Mouse (Mus musculus): ENCODE measurements around the gene Mrpl51. TPM values are rescaled to one million over a fixed set of nuclear protein-coding genes. Genes with fewer than 3 reads are reported as not detected.

Mrpl51 gene
- polyA plus RNA-seq, 1 experiment from 2014 or later, result 217 TPM

DNA sequence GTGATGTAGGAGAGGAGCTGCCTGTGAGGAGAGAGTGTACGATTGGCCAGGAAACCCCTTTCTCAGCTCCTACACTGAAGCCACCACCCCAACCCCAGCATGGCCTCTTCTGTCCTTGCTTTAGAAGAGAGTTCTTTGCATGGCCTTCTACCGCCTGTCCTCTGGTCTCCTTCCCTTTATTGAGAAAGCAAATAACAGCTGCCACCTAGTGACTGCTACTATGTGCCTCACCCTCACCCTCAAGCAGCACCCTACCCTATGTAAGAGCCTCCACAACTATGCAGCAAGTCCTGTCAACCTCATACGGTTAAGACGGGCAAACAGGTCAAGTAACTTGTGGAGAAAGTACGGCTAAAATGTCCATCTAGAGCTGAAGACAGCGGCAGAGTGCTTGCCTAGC is 21.4 kb upstream of the Mrpl51 start:
- no peak for ATAC-seq (ENCODE audit: low read depth)
- Histone ChIP-seq H3K4me3 (replicated peaks) (no peak overlapping the region), H3K4me2 (no peak overlapping the region), H3K4me1 (replicated peaks) (peaks cover 47% of the 10 kb centered on the region), H3K9me3 (replicated peaks) (no peaks in the 10 kb centered on the region), H3K27me3 (no peaks in the 10 kb centered on the region), H3K36me3 (peaks cover 88% of the 10 kb centered on the region), H3K9ac (no peak overlapping the region), H3K27ac (no peak overlapping the region)
- 86% methylated on average over 6 of the region's 6 CpGs for whole genome bisulfite sequencing (ENCODE audit: insufficient replicate concordance)
- no peak for DNase-seq

DNA sequence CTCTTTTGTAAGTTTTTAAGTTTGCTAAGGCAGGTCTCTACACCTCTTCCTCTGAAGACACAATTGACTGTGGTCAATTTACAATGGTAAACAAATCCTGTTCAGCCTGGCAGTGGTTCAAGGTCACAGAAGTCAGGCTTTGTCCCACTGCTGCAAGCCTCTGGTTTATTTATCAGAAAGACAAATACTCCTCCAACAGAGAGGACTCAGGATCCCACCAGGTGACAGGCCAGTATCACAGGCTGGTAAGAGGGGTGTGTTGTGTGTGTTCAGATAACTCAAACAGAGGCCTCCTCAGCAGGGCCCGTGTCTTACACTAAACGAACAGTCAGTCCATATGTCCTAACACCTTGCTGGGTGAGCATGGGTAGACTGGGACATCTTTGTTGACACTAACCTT is 19.1 kb upstream of the Mrpl51 start:
- Histone ChIP-seq H3K9me3 (replicated peaks) (no peaks in the 10 kb centered on the region), H3K4me1 (replicated peaks) (peaks cover 27% of the 10 kb centered on the region), H3K4me3 (replicated peaks) (no peak overlapping the region), H3K27ac (0 out of 2 replicates have a peak overlapping the region, but pooled peaks have one; percentile 35), H3K36me3 (peaks cover 100% of the 10 kb centered on the region), H3K4me2 (no peak overlapping the region), H3K9ac (no peak overlapping the region), H3K27me3 (no peaks in the 10 kb centered on the region)
- DNase-seq (no peak), ATAC-seq (ENCODE audit: low read depth) (peak; percentile 30; the same call in 1 of the 2 replicates)
- WGBS (ENCODE audit: insufficient replicate concordance), result 64% methylated on average over 2 of the region's 2 CpGs

- ATAC-seq (ENCODE audit: low read depth) (no peak), DNase-seq (no peak)
- Histone ChIP-seq H3K9ac (no peak overlapping the region), H3K4me1 (replicated peaks) (peaks cover 19% of the 10 kb centered on the region), H3K27ac (no peak overlapping the region), H3K4me2 (no peak overlapping the region), H3K36me3 (peaks cover 100% of the 10 kb centered on the region), H3K27me3 (no peaks in the 10 kb centered on the region), H3K9me3 (replicated peaks) (no peaks in the 10 kb centered on the region), H3K4me3 (replicated peaks) (no peak overlapping the region)
- WGBS (ENCODE audit: insufficient replicate concordance), result 88% methylated on average over 7 of the region's 7 CpGs
These were observed 18.3 kb upstream of the Mrpl51 start for GRCm38 (mm10) chr6:125173256-125173655.

GRCm38 (mm10) chr6:125175469-125175868 is 16.1 kb upstream of the Mrpl51 start:
- Histone ChIP-seq H3K27ac (no peak overlapping the region), H3K4me2 (no peak overlapping the region), H3K36me3 (peaks cover 100% of the 10 kb centered on the region), H3K4me1 (replicated peaks) (peaks cover 11% of the 10 kb centered on the region; the same call in 1 of the 2 replicates), H3K9ac (no peak overlapping the region), H3K4me3 (replicated peaks) (no peak overlapping the region), H3K27me3 (no peaks in the 10 kb centered on the region), H3K9me3 (replicated peaks) (no peaks in the 10 kb centered on the region)
- 95% methylated on average over 5 of the region's 5 CpGs for WGBS (ENCODE audit: insufficient replicate concordance)
- ATAC-seq (ENCODE audit: low read depth) (no peak), DNase-seq (no peak)

DNA sequence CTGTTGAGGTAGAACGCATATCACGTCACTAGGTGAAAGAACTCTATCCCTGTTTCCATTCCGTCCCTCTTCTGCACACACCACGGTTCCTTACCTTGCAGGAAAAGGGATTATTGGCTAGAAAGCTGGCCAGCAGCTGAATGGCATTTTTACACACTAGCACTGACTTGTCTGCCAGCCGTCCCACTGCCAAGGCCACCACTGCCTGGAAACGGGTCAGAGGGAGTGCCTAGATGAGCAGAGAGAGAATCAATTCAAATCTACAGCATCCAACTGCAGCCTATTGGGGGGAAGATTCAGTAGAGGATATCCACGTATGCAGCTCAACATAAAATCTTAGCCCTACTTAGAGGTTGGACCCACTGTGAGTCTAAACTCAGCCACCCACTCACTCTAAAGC is 12.0 kb upstream of the Mrpl51 start:
- Histone ChIP-seq H3K27me3 (no peaks in the 10 kb centered on the region), H3K9me3 (replicated peaks) (no peaks in the 10 kb centered on the region), H3K4me2 (no peak overlapping the region), H3K4me3 (replicated peaks) (no peak overlapping the region), H3K4me1 (replicated peaks) (no peaks in the 10 kb centered on the region), H3K9ac (no peak overlapping the region), H3K36me3 (peaks cover 100% of the 10 kb centered on the region), H3K27ac (no peak overlapping the region)
- 92% methylated on average over 7 of the region's 7 CpGs for WGBS (ENCODE audit: insufficient replicate concordance)
- DNase-seq (no peak), ATAC-seq (ENCODE audit: low read depth) (no peak)

GRCm38 (mm10) chr6:125182133-125182532 is 9.5 kb upstream of the Mrpl51 start:
- Histone ChIP-seq H3K36me3 (peaks cover 100% of the 10 kb centered on the region), H3K27ac (no peak overlapping the region), H3K4me2 (no peak overlapping the region), H3K4me3 (replicated peaks) (no peak overlapping the region), H3K9me3 (replicated peaks) (no peaks in the 10 kb centered on the region), H3K4me1 (replicated peaks) (no peaks in the 10 kb centered on the region), H3K27me3 (no peaks in the 10 kb centered on the region), H3K9ac (no peak overlapping the region)
- DNase-seq, result no peak
- WGBS (ENCODE audit: insufficient replicate concordance), result 86% methylated on average over 5 of the region's 5 CpGs
- no peak for ATAC-seq (ENCODE audit: low read depth)

DNA sequence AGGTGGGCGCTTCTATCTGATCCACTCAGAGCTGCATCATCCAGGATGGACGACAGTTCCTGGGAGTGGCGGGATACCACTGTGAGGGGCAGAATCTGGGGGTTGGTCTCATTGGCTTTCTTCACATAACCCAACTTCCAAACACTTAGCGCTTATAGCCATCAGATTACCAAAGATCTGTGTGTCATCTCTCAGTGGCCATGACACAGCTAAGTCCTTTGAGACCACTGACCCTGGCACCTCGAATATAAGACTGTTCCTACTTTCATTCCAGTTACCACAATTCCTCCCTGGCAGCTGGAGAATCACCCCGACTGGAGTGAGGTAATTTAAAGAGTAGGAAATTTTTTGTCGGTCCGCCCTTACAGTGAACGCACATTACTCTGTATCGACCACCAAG is 5.4 kb upstream of the Mrpl51 start:
- no peak overlapping the region for H3K4me2 ChIP-seq
- no peaks in the 10 kb centered on the region for H3K27me3 ChIP-seq
- H3K27ac ChIP-seq, result no peak overlapping the region
- ATAC-seq (ENCODE audit: low read depth) (no peak), DNase-seq (no peak)
- peaks cover 86% of the 10 kb centered on the region for H3K36me3 ChIP-seq
- H3K4me3 ChIP-seq (replicated peaks), result no peak overlapping the region
- H3K4me1 ChIP-seq (replicated peaks), result peaks cover 32% of the 10 kb centered on the region
- H3K9ac ChIP-seq, result no peak overlapping the region
- no peaks in the 10 kb centered on the region for H3K9me3 ChIP-seq (replicated peaks)
- WGBS (ENCODE audit: insufficient replicate concordance), result 91% methylated on average over 10 of the region's 10 CpGs

GRCm38 (mm10) chr6:125190816-125191215 is 785 bp upstream of the Mrpl51 start:
- Histone ChIP-seq H3K27me3 (no peaks in the 10 kb centered on the region), H3K4me1 (replicated peaks) (peaks cover 46% of the 10 kb centered on the region), H3K4me2 (peak overlapping the region; percentile 75), H3K9me3 (replicated peaks) (no peaks in the 10 kb centered on the region), H3K36me3 (peaks cover 65% of the 10 kb centered on the region), H3K4me3 (replicated peaks) (peak overlapping the region; percentile 83), H3K9ac (peak overlapping the region; percentile 92), H3K27ac (peak overlapping the region; percentile 100)
- ATAC-seq (ENCODE audit: low read depth) (no peak), DNase-seq (no peak)

GRCm38 (mm10) chr6:125192016-125192714 is 564 bp downstream of the Mrpl51 start:
- H3K9me3 ChIP-seq (replicated peaks), result no peaks in the 10 kb centered on the region
- H3K27me3 ChIP-seq, result no peaks in the 10 kb centered on the region
- peaks cover 51% of the 10 kb centered on the region for H3K36me3 ChIP-seq
- peak overlapping the region; percentile 83 for H3K4me3 ChIP-seq (replicated peaks)
- ATAC-seq (ENCODE audit: low read depth) (peak; percentile 88), DNase-seq (peak; percentile 89)
- peak overlapping the region; percentile 75 for H3K4me2 ChIP-seq
- peak overlapping the region; percentile 92 for H3K9ac ChIP-seq
- H3K4me1 ChIP-seq (replicated peaks), result peaks cover 46% of the 10 kb centered on the region
- H3K27ac ChIP-seq, result peak overlapping the region; percentile 100
- under 1% methylated on average over 34 of the region's 34 CpGs for WGBS (ENCODE audit: insufficient replicate concordance)

DNA sequence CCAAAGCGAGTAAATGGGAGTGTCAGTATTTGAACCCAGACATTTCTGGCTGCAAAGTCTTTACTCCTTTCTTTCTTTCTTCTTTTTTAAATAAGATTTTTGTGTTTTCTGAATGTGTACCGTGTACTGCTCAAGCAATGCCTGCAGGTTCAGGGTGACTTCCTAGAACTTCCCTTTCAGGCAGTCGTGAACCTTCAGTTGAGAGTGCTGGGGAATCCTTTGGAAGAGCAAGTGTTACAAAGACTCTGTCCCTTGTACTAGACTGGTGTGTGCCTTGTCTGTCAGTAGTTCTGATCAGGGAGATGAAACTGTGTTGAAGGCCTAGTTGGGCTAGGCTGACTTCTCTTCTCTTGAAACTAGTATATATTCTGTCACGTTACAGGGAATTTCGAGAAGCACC is 1.2 kb downstream of the Mrpl51 start:
- no peaks in the 10 kb centered on the region for H3K27me3 ChIP-seq
- peaks cover 39% of the 10 kb centered on the region for H3K4me1 ChIP-seq (replicated peaks)
- peaks cover 45% of the 10 kb centered on the region for H3K36me3 ChIP-seq
- H3K9ac ChIP-seq, result peak overlapping the region; percentile 92
- peak overlapping the region; percentile 83 for H3K4me3 ChIP-seq (replicated peaks)
- ATAC-seq (ENCODE audit: low read depth) (no peak), DNase-seq (no peak)
- WGBS (ENCODE audit: insufficient replicate concordance), result 13% methylated on average over 5 of the region's 5 CpGs
- peak overlapping the region; percentile 75 for H3K4me2 ChIP-seq
- H3K27ac ChIP-seq, result peak overlapping the region; percentile 100
- H3K9me3 ChIP-seq (replicated peaks), result no peaks in the 10 kb centered on the region

DNA sequence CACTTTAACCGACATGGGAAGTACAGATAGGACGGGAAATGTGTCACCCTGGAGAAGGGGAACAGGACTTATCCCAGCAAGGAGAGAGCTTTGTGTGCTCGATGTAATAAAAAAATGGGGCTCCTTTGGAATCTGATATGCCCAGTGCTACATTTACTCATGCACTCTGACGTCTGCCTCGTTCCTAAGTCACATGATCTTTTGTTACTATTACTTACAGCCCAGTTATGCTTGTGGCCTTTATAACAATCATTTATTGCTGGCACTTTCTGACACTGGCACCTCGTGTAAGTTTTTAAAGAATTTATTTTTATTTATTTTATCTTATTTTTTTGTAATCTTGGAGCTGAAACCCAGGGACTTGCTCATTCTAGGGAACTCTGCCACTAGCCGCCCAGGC is 1.8 kb downstream of the Mrpl51 start:
- H3K4me1 ChIP-seq (replicated peaks), result peaks cover 34% of the 10 kb centered on the region
- DNase-seq (no peak), ATAC-seq (ENCODE audit: low read depth) (no peak)
- no peaks in the 10 kb centered on the region for H3K27me3 ChIP-seq
- no peaks in the 10 kb centered on the region for H3K9me3 ChIP-seq (replicated peaks)
- H3K9ac ChIP-seq, result peak overlapping the region; percentile 92
- WGBS (ENCODE audit: insufficient replicate concordance), result 24% methylated on average over 7 of the region's 7 CpGs
- peak overlapping the region; percentile 75 for H3K4me2 ChIP-seq
- peak overlapping the region; percentile 83 for H3K4me3 ChIP-seq (replicated peaks)
- peaks cover 39% of the 10 kb centered on the region for H3K36me3 ChIP-seq
- peak overlapping the region; percentile 100 for H3K27ac ChIP-seq

GRCm38 (mm10) chr6:125195541-125196075 is 4.0 kb downstream of the Mrpl51 start:
- Histone ChIP-seq H3K27me3 (no peaks in the 10 kb centered on the region), H3K4me2 (no peak overlapping the region), H3K36me3 (peaks cover 25% of the 10 kb centered on the region), H3K9me3 (replicated peaks) (no peaks in the 10 kb centered on the region), H3K9ac (no peak overlapping the region), H3K4me1 (replicated peaks) (peaks cover 14% of the 10 kb centered on the region), H3K4me3 (replicated peaks) (no peak overlapping the region), H3K27ac (no peak overlapping the region)
- ATAC-seq (ENCODE audit: low read depth) (no peak), DNase-seq (no peak)
- 48% methylated on average over 1 of the region's 1 CpGs for WGBS (ENCODE audit: insufficient replicate concordance)

Data from liver, embryonic 13.5 days (tissue).